Mouse (Mus musculus) hindbrain, embryonic 16.5 days (tissue): Measurements from ENCODE around the gene Tcf12. TPM values are rescaled to one million over a fixed set of nuclear protein-coding genes. Genes with fewer than 3 reads are reported as not detected.

Experiments
- ATAC-seq: fragments of 200-750 bp; cut with Nextera tagmentation; 2 replicates; pipeline ENCODE4 v1.8.0; 2017; ENCODE audit warnings: moderate TSS enrichment, moderate library complexity
- H3K27ac ChIP-seq: fragments of 300-500 bp; sonication (generic); 2 replicates; pipeline ENCODE4 v1.5.1; 2014; ENCODE audit warnings: low read depth, mild to moderate bottlenecking, control low read depth, low read length, moderate library complexity
- H3K27me3 ChIP-seq: fragments of 300-500 bp; sonication (generic); replicated peaks from 2 replicates; pipeline ENCODE4 v1.6.1; 2014; ENCODE audit warnings: low read length; ENCODE audit not compliant: control insufficient read depth, insufficient read depth
- H3K36me3 ChIP-seq: fragments of 300-500 bp; sonication (generic); 2 replicates; pipeline ENCODE4 v1.6.1; 2014; ENCODE audit warnings: mild to moderate bottlenecking, low read length, moderate library complexity, mixed read lengths; ENCODE audit not compliant: control insufficient read depth, insufficient read depth
- H3K4me1 ChIP-seq: fragments of 300-500 bp; sonication (generic); 2 replicates; pipeline ENCODE4 v1.6.1; 2014; ENCODE audit warnings: low read depth, low read length; ENCODE audit not compliant: control insufficient read depth, insufficient read depth
- H3K4me2 ChIP-seq: fragments of 300-500 bp; sonication (generic); 2 replicates; pipeline ENCODE4 v1.6.1; 2014; ENCODE audit warnings: mild to moderate bottlenecking, low read length, control low read depth, moderate library complexity
- H3K4me3 ChIP-seq: fragments of 300-500 bp; sonication (generic); 2 replicates; pipeline ENCODE4 v1.5.1; 2014; ENCODE audit warnings: mild to moderate bottlenecking, low read length, control low read depth, moderate library complexity
- H3K9ac ChIP-seq: fragments of 300-500 bp; sonication (generic); 2 replicates; pipeline ENCODE4 v1.6.1; 2014; ENCODE audit warnings: low read depth, mild to moderate bottlenecking, control low read depth, low read length, moderate library complexity
- H3K9me3 ChIP-seq: fragments of 300-500 bp; sonication (generic); 2 replicates; pipeline ENCODE4 v1.6.1; 2014; ENCODE audit warnings: mild to moderate bottlenecking, low read length, moderate library complexity; ENCODE audit not compliant: control insufficient read depth
- WGBS: fragments of 180-500 bp; shearing (Covaris S2); extraction: QIAGEN DNeasy Blood & Tissue Kit; methylation state at CpG from one replicate; pipeline ENCODE4 v1.1.7; 2014; 5-methylcytosine and 5-hydroxymethylcytosine counted together
- polyA plus RNA-seq: library from polyadenylated mRNA; unstranded; fragments of >200 nt; fragmentation: Nextera tagmentation; extraction: Ambion mirVana; gene quantifications from 2 replicates; pipeline ENCODE4 v1.2.1, GENCODE M21; 2015

Tcf12 gene
- polyA plus RNA-seq, 1 experiment from 2014 or later = 56.8 TPM

GRCm38 (mm10) chr9:72039369-72039768 lies 72.3 kb downstream of the Tcf12 start:
- no peak overlapping the region for H3K9ac ChIP-seq
- H3K4me1 ChIP-seq = no peaks in the 10 kb centered on the region
- no peaks in the 10 kb centered on the region for H3K9me3 ChIP-seq
- H3K4me3 ChIP-seq = no peak overlapping the region
- 96% methylated on average over 2 of the region's 2 CpGs for WGBS
- no peak overlapping the region for H3K4me2 ChIP-seq
- ATAC-seq = no peak
- no peak overlapping the region for H3K27ac ChIP-seq
- H3K27me3 ChIP-seq = no peaks in the 10 kb centered on the region
- no peaks in the 10 kb centered on the region for H3K36me3 ChIP-seq

- Histone ChIP-seq H3K9me3 (no peaks in the 10 kb centered on the region), H3K27me3 (no peaks in the 10 kb centered on the region), H3K4me2 (no peak overlapping the region), H3K27ac (no peak overlapping the region), H3K9ac (no peak overlapping the region), H3K4me3 (no peak overlapping the region), H3K4me1 (no peaks in the 10 kb centered on the region), H3K36me3 (no peaks in the 10 kb centered on the region)
- no peak for ATAC-seq
- WGBS = 48% methylated on average over 2 of the region's 2 CpGs
Measured at GRCm38 (mm10) chr9:72037059-72037516, 74.6 kb downstream of the Tcf12 start.

GRCm38 (mm10) chr9:72036257-72036656 lies 75.4 kb downstream of the Tcf12 start:
- WGBS = 90% methylated on average over 3 of the region's 3 CpGs
- ATAC-seq = no peak
- H3K36me3 ChIP-seq = no peaks in the 10 kb centered on the region

GRCm38 (mm10) chr9:72033271-72033670 lies 78.4 kb downstream of the Tcf12 start:
- Histone ChIP-seq H3K27ac (no peak overlapping the region), H3K4me3 (no peak overlapping the region), H3K27me3 (no peaks in the 10 kb centered on the region), H3K36me3 (no peaks in the 10 kb centered on the region), H3K4me2 (no peak overlapping the region), H3K4me1 (no peaks in the 10 kb centered on the region), H3K9ac (no peak overlapping the region), H3K9me3 (no peaks in the 10 kb centered on the region)
- 72% methylated on average over 2 of the region's 2 CpGs for WGBS
- ATAC-seq = no peak

More at GRCm38 (mm10) chr9:72036257-72036656, 75.4 kb downstream of the Tcf12 start:
- no peaks in the 10 kb centered on the region for H3K9me3 ChIP-seq
- H3K4me3 ChIP-seq = no peak overlapping the region
- no peaks in the 10 kb centered on the region for H3K4me1 ChIP-seq
- H3K4me2 ChIP-seq = no peak overlapping the region
- H3K27me3 ChIP-seq = no peaks in the 10 kb centered on the region
- no peak overlapping the region for H3K9ac ChIP-seq
- H3K27ac ChIP-seq = no peak overlapping the region

- ATAC-seq = no peak
- no peaks in the 10 kb centered on the region for H3K4me1 ChIP-seq
- H3K9ac ChIP-seq = no peak overlapping the region
- no peaks in the 10 kb centered on the region for H3K9me3 ChIP-seq
- no peak overlapping the region for H3K4me2 ChIP-seq
- no peak overlapping the region for H3K27ac ChIP-seq
- no peaks in the 10 kb centered on the region for H3K36me3 ChIP-seq
- no peak overlapping the region for H3K4me3 ChIP-seq
- no peaks in the 10 kb centered on the region for H3K27me3 ChIP-seq
Measured at GRCm38 (mm10) chr9:72030274-72030673, 81.4 kb downstream of the Tcf12 start.

GRCm38 (mm10) chr9:72029601-72030000 lies 82.1 kb downstream of the Tcf12 start:
- H3K36me3 ChIP-seq = no peaks in the 10 kb centered on the region
- no peak overlapping the region for H3K27ac ChIP-seq
- H3K4me1 ChIP-seq = no peaks in the 10 kb centered on the region
- WGBS = 64% methylated on average over 1 of the region's 1 CpGs
- H3K9ac ChIP-seq = no peak overlapping the region
- H3K4me3 ChIP-seq = no peak overlapping the region
- no peak overlapping the region for H3K4me2 ChIP-seq
- no peaks in the 10 kb centered on the region for H3K9me3 ChIP-seq
- no peak for ATAC-seq
- no peaks in the 10 kb centered on the region for H3K27me3 ChIP-seq

GRCm38 (mm10) chr9:72023274-72023673 lies 88.4 kb downstream of the Tcf12 start:
- ATAC-seq = no peak
- Histone ChIP-seq H3K27me3 (no peaks in the 10 kb centered on the region), H3K9ac (no peak overlapping the region), H3K4me3 (no peak overlapping the region), H3K4me1 (no peaks in the 10 kb centered on the region), H3K27ac (no peak overlapping the region), H3K4me2 (no peak overlapping the region), H3K9me3 (no peaks in the 10 kb centered on the region), H3K36me3 (no peaks in the 10 kb centered on the region)
- 74% methylated on average over 5 of the region's 5 CpGs for WGBS

GRCm38 (mm10) chr9:72021512-72021911 lies 90.2 kb downstream of the Tcf12 start:
- WGBS = 47% methylated on average over 3 of the region's 3 CpGs
- Histone ChIP-seq H3K36me3 (no peaks in the 10 kb centered on the region), H3K27me3 (no peaks in the 10 kb centered on the region), H3K4me2 (no peak overlapping the region), H3K9me3 (no peaks in the 10 kb centered on the region), H3K4me1 (no peaks in the 10 kb centered on the region), H3K9ac (no peak overlapping the region), H3K4me3 (no peak overlapping the region), H3K27ac (no peak overlapping the region)
- ATAC-seq = no peak

- ATAC-seq = no peak
- H3K4me1 ChIP-seq = no peaks in the 10 kb centered on the region
- H3K36me3 ChIP-seq = no peaks in the 10 kb centered on the region
- no peaks in the 10 kb centered on the region for H3K9me3 ChIP-seq
- H3K9ac ChIP-seq = no peak overlapping the region
- no peak overlapping the region for H3K4me3 ChIP-seq
- H3K27me3 ChIP-seq = no peaks in the 10 kb centered on the region
- H3K4me2 ChIP-seq = no peak overlapping the region
- no peak overlapping the region for H3K27ac ChIP-seq
- 97% methylated on average over 1 of the region's 1 CpGs for WGBS
Measured at GRCm38 (mm10) chr9:72016021-72016420, 95.7 kb downstream of the Tcf12 start.
